Mouse (Mus musculus) thymus, postnatal 10 days (tissue): ENCODE data around the gene Dtd2.

Experiments used
- DNase-seq, 2 experiments: peaks; one replicate each; pipeline ENCODE4 v3.0.0; 2021; ENCODE audit warnings: low spot score in 2 of 2

The Dtd2 gene

DNA sequence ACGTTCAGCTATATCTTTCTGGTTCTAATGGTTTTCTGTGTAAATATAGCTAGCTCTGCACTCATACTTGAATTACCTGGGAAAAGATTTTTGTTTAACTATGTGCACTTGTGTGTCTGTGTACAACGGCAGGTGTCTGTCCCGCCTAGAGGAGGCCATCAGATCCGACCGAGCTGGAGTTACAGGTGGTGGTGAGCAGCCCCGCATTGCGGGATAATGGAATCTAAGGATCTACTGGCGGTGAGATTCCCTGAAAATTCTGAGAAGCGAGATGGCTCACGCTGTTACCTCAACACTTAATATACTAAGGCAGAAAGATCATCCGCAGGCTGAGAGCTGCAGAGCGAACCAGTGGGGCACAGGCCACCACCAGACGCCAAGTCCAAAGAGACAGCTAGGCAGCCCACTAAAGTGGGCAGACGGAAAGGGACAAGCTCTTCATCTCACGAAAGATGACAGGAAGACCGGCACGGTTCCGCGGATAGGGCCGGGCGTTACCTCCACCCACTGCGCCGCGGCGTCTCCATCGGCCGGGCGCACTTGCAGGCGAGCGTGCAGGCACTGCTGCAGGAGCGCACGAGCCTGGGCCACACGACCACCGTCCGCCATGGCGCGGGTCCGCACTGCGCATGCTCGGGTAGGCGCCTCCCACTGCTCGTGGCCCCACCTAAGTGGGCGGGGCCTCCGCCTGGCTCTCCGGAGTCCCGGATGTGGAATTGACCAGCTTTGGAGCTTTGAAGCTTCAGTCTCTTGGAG, at the start of gene Dtd2:
Gene Dtd2, minus strand, starts transcription at position 625 of the 756 bp plus-strand sequence.
- peak; percentile 90 to 97 for DNase-seq

DNA sequence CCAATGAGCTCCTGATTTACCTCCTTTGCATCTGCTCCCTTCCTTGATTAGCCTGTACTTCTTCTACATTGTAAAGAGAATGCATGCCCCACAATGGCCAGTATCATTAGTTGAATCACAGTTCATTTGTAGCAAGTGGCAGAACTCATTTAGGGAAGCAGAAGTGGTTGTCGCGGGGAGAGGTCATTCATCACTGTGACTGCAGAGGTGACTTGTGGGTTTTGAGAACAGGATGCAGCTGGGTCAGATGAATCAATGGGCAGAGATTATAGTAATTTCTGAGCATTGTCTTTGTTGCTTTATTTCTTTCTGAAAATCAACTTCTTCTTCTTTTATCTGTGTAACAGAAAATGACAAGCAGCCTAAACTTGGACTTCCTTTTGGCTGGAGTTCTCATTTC, 43.0 kb upstream of the Dtd2 start:
- no peak for DNase-seq

DNA sequence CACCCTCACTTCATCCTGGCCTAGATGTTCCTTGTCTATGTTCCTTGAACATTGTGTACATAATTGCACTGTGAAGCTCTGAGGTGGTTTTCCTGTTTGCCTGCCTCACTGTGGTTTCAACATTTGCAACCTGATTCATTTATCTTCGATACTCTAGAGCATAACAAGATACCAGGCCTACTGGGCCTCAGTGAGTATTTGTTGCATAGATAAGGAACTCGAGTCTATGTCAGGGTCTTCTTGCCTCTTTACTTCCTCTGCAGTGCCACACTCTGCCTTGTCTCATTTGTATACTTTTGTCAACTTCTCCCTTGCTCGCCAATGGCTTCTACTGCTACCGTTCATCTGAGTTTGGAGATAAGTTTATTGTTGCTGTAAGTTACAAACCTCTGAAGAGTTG, 40.1 kb upstream of the Dtd2 start:
- no peak for DNase-seq

DNA sequence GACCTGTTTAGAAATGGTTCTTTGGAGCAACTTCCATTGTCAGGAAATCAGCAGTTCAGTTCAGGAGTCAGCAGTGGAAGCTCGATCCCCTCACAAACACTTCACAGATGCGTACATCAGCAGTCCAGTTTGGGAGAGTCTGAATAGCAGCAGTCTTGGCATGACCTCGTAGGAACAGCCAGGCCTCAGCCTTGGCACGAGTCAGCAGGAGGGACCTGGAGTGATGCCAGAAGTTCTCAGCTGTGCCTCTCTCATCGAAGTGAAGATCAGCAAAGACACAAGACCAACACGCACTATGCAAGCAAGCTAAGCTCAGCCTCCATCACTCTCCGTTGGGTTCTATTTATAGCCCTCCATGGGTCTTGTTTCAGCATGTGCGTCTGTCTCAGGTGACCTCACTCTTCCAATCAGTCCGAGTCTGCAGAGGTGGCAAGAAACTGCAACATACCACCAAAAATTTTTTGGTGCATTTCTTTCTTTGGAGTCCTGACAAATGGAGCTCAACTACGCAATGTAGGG, 36.6 kb upstream of the Dtd2 start:
- DNase-seq = no peak

DNA sequence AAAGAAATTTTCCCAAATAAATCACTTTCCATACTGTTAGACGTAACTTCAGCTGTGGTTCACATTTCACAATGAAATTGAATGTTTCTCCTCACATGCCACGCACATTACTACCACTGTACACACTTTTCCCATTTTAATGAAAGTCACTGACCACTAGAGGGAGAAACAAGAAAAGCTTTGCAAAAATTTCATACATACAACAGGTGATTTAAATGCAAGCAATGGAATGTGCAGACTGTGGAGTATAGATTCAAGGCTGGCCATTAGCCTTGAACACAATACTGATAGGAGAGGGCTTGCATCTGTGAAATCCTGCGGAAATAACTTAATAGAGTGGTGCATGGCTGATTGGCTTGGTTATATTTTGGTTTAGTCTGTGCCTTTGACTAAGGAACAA, 32.1 kb upstream of the Dtd2 start:
- no peak for DNase-seq

DNA sequence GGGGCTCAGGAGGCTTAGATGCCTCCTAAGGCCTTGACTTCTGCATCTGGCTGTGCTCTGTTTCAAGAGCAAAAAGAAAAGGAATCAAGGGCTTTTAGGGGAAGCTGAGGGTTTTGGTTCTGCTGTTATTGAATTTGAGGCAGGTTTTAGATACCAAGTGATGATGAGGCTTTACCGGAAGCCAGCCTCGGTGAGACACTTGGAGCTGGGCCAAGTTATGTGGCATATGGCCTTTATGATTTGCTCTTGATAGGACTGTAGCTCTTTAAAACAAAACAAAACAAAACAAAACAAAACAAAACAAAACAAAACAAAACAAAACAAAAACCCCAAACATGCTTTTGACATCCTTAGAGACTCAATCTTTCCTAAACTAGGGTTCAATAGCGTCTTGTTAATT, 28.7 kb upstream of the Dtd2 start:
- DNase-seq = no peak

DNA sequence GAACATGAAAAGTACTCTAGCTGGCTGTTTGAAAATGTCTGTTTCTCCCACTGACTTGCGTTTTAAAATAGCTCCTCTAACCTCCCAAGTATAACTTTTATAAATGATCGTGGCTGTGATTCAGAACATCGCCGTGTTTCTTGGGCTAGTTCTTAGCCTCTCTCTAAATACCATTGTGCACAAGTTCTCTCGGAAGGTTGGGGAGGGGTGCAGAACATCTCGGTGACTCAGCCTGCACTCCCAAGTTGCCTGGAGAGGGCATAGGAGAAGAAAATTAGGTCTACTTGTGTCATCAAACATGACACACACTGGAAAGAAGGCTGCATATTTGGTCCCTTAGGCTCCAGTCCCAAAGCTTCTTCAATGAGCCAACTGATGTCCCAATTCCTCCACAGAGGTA, 26.0 kb upstream of the Dtd2 start:
- no peak for DNase-seq

DNA sequence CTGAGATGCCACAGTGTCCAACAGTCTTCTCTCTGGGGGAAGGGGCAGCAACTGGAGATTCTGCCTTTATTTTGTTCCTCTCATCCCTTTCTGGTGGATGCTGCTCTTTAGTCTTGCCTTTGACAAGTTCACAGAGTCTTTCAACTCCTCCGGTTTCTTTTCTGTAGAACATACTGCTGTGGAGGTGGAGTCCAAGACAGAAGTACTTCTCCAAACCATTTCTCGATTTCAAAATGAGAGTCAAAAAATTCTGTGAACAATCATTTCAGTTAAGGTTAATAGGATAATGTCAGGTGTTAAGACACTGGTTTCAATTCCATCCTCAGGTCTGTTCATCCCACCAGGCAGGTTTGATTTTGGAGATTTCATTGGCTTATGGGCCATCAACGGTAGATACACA, 21.7 kb upstream of the Dtd2 start, which contains the start of gene Gpr33:
Gene Gpr33, minus strand, starts transcription at position 101 of the 400 bp plus-strand sequence.
- no peak for DNase-seq

DNA sequence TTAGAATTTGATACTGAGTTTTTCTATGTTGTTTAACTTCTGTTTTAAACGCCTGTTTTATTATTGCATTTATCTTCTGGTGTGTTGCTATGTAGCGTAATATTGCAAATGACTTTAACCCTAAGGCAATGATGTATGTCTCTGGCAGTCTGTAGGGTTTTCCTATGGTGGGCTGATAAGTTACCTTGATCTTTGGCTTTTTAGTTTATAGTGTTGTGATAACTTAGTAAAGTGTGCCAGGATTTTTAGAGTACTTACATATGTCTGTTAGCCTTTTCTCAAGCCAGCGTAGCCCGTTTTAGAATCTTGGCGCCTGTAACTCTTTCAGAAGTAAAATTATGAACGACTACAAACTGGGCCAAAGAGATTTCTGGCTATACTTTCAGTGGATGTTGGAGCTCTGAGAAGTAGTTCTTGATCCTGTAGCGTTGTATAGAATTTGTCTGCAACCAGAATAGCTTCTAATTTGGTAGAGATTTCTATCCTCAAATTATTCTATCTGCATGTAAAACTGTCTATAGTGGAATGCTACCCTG, 8.3 kb upstream of the Dtd2 start:
- no peak for DNase-seq

DNA sequence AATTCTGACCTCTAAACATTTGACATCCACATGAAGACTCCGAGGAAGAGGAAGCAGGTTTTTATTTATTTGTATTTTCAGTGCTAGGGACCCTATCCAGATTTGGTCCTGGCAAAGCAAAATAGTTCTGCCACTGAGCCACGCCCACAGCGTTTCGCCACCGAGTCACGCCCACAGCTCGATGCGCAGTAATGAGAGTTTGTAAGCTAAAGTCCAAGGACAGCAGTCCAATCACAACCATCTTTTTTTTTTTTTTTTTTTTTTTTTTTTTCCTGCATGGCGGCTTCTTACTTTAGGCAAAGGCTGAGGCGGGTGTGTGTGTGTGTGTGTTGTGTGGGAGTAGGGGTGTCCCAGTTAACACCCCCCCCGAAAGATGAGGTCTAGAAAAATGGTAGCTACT, 7.7 kb upstream of the Dtd2 start:
- no peak for DNase-seq

DNA sequence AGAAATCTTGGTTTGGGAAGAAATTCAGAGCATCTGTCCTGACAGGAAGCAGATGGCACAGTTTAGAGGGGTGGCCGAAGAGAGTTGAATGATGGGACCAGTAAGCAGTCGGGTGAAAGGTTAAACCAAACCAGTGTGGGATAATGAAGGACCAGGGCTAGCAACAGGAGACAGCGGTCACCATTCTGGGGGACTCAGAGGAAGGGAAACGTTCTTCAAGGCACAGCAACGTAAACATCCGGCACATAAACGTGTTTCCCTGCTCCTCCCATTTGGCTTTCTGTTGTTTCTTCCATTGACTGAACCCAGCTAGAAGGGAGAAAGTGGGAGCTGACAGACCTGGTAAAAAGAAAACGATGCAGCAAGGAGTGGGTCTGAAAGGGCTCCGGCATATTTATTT, 7.0 kb upstream of the Dtd2 start:
- no peak for DNase-seq

DNA sequence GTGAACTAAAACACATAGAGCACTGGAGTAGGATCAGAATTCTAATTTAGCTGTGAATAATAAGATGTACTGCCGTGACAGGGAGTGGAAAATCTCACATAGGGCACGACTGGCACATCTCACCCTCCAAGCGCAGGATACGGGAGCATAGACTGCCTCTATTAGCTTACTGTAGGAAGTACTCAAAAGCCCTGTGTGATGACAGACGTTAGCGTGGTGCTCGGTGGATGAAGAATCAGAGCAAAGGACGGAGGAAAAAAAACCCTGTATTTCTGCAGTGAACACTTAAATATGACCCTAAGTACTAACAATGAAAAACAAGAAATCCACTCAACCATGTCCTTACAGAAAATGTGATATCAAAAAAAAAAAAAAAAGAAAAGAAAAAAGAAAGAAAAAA, 5.9 kb upstream of the Dtd2 start:
- DNase-seq = no peak

DNA sequence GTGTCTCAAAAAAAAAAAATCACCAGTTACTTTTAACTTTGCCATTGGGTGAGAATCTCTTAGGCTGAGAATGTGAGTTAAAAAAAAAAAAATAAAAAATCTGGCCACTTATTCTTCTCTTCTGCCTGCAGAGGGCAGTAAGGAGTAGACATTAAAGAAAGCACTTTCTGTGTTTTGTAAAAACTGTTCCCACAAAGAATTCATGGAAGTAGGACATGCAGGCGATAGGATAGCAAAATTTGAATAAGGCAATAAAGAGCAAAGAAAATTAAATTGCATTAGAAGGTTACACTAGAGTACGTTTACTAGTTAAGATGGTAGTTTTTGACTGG, 4.3 kb upstream of the Dtd2 start:
- DNase-seq = peak in 1 of 2 experiments; percentile 17

DNA sequence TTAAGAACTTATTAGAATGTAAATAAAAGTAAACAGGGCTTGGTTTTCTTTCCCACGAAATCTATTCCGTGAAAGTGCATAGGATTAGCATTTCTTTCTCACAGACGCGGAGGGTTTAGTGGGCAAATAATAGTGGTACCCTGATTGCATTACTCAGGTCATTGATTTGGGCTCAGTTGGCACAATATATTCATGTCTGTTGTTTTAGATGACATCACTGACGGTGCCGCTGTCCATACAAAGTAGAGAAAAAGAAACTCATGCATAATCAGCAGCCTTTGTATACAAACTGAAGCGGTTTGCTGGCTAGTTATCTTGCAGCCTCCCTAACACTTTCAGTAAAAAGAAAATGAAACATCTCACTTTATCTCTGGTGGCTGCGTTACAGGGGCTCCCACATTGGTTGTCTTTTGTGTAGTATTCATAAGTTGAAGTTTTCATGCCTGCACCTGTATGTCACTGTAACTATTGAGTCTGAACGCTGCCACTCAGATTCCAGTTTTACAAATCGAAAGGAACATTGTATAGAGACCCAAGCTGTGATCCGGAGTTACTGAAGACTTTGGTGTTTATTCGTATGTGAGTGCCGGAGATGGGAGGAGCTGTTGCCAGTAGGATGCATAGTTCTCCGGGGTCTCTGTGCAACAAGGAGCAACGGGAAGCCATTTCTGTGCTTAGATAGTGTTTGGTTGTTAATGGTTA, 3.8 kb upstream of the Dtd2 start:
- DNase-seq = no peak

DNA sequence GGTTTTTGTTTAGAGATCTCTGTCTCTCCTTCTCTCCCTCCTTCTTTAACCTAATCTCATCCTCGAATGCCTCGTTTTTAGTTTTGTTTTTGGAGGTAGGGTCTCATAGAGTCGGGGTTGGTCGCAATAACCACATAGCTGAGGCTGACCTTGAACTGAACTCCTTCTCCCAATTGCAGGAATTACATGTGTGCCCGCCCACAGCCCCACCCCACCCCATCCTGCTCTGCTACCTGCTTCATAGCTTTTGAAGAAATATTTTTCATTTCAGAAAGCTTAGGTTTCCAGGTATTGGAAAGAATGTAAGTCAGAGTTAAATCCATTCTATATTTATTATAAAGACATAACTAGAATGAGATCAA, 313 bp upstream of the Dtd2 start:
- no peak for DNase-seq

DNA sequence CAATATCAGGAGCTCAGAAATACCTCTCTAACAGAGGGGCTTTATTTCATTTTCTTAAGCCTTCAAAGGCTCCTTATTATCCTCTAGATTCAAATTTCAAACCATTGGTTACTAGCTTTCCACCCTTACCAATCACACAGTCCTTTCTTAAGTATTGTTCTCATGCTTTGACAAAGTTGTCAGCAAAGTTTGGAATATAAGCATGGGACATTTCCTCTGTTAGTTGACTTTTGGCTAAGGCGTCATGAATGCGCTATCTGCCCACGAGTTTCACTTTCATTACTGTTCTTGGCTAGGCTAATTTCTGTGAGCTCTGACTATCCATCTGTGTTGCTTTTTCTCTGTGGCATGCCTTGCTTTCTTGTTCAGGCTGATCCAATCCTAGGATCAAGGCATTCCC, 3.6 kb downstream of the Dtd2 start:
- DNase-seq = no peak

DNA sequence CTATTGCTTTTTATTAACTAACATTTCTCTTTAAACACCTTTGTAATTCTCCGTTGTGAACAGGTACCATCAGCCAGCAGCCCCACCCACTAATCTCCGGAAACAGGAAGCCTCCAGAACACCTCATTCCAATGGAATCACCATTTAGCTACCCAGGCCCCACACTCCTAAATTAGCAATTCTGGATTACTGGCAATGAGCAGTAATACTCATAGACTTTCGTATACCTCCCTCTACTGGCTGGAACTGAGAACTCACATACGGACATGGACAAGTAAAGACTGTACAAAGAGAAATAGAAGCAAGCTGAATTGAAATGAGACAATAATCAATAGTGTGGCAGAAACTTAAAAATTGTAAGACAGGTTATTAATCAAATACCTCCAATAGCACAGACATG, 4.8 kb downstream of the Dtd2 start:
- DNase-seq = peak; percentile 26 to 67

DNA sequence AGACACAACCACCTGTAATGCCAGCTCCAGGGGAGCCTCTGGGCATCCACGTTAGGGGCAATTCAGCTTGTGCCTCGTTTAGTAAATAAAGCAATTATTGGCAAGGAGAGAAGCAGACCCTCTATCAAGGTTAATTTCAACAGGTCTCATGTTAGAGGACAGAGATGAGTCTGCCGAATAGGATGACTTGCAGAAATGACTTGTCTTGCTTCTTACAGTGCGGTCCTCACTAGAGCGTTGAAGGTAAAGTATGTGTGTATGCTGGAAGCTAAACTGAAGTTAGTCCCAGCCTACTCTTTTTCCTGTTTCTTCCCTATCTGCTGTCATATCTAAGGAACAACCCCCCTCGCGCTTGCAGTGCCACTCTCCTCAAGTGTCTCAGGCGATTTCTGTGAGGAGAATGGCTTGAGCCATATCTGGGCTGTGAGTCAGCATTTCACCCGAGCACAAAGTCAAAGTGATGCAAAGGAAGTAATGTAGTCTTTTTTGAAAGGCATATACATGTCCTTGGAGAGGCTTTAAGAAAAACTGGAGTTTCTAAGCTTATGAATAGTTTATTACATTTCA, 7.9 kb downstream of the Dtd2 start:
- no peak for DNase-seq

DNA sequence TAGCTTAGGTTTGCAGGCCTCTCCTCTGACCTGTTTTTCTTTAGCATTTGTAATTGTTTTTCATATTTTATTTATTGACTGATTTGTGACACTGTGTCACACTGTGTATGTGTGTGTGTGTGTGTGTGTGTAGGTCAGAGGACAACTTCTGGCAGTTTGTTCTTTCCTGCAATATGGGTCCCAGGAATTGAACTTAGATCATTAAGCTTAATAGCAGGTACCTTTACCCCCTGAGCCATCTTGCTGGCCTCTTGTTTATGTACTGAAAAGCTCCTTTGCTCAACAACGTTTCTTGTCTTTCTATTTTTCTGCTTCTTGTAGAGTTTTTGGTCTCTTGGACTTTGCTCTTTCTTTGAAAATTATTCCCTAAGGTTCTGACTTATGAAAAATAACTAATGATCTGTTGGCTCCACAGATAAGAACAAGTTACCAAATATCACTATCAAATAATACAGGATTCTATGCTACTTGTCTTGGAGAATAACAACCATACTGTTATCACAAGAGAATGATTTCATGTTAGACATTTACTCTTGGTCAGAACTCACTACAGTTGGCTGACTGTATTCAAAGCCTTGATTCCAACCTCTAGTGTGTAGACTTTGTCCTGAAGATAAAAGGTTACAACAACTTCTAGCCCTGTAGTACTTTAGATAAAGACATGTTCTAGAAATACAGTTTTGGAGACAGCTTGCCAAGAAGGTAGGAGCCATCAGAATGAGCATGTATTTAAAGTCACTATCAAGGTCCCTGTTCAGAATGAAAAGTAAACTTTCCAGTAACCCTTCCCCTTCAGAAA, 10.4 kb downstream of the Dtd2 start:
- DNase-seq = no peak

DNA sequence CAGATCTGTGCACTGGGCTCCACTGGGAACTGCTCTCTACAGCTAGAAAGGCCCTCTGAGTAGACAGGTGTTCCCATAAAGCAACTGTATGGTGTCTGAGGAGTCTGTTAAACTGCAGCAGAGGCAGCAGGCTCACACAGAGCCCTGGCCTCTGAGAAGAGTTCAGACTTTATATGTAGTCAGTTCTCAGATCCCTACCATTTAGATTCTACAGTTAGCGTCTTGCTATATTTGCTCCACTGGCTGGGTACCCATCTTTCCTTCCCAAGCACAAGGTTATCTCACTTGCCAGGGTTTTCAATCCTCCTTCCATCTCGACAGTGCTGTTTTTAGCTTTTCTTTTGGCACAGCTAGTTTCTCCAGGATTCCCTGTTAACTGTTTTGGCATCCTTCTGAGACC, 15.7 kb downstream of the Dtd2 start:
- DNase-seq = no peak

DNA sequence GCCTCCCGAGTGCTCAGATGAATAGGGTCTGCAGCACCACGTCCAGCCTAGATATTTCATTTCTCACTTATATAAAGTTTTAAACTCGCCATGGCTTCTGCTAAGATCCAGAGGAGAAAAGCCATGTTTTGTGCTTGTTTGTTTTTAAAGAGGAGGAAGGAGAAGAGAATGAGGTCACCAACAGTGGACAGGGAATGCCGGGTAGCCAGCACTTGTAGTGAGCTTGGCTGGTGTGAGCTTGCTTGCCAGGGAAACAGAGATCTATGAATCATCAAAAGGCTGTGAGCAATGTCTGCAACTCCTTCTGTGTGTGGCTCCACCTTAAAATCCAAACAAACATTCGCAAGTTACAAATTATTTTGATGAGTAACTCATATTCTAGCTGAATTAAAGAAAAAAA, 17.8 kb downstream of the Dtd2 start:
- no peak for DNase-seq

DNA sequence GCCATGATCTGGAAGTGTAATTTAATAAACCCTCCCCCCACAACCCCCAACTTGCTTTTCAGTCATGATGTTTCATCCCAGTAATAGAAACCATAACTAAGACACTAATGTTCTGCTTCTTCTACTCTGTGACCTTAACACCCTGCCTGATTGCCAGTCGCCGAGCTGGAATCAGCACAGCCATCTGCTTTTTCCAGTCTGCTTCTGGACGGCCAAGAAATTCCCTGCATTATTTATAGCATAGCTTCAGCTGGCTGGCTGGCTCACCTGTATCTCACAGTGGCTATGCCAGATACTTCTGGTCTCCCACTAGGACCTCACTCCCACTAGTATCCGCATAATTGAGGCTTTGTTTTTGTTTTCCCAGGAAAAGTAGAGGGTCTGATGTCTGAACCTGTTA, 20.5 kb downstream of the Dtd2 start:
- no peak for DNase-seq
